Mouse (Mus musculus): ENCODE results near the gene Sema3f. TPM values are rescaled to one million over a fixed set of nuclear protein-coding genes. Genes with fewer than 3 reads are reported as not detected.

Sema3f gene
- polyA plus RNA-seq, 1 experiment from 2014 or later = 13.2 TPM

- Histone ChIP-seq H3K27ac (ENCODE audit: low read depth, low read length) (no peak overlapping the region), H3K4me1 (replicated peaks; ENCODE audit: control insufficient read depth, insufficient read depth, low read length) (peaks cover 2% of the 10 kb centered on the region; the same call in 1 of the 2 replicates), H3K9ac (ENCODE audit: low read length) (no peak overlapping the region), H3K4me3 (ENCODE audit: low read depth, low read length) (no peak overlapping the region), H3K36me3 (ENCODE audit: control insufficient read depth, insufficient read depth, low read length) (no peaks in the 10 kb centered on the region), H3K27me3 (ENCODE audit: control insufficient read depth, insufficient read depth, low read length) (no peaks in the 10 kb centered on the region), H3K9me3 (ENCODE audit: control insufficient read depth, low read length) (no peaks in the 10 kb centered on the region), H3K4me2 (ENCODE audit: low read depth, low read length, severe bottlenecking) (no peak overlapping the region)
- no peak for DNase-seq (ENCODE audit: low spot score)
- ATAC-seq (replicated peaks; ENCODE audit: low FRiP score) = no peak
- 86% methylated on average over 6 of the region's 6 CpGs for WGBS
These were observed 52.2 kb downstream of the Sema3f start for GRCm38 (mm10) chr9:107658096-107658495.

GRCm38 (mm10) chr9:107657144-107657543, 53.1 kb downstream of the Sema3f start:
- ATAC-seq (replicated peaks; ENCODE audit: low FRiP score) = no peak
- Histone ChIP-seq H3K36me3 (ENCODE audit: control insufficient read depth, insufficient read depth, low read length) (no peaks in the 10 kb centered on the region), H3K4me1 (replicated peaks; ENCODE audit: control insufficient read depth, insufficient read depth, low read length) (0 out of 2 replicates have a peak, but pooled peaks cover 2% of the 10 kb centered on the region), H3K4me3 (ENCODE audit: low read depth, low read length) (no peak overlapping the region), H3K9ac (ENCODE audit: low read length) (no peak overlapping the region), H3K4me2 (ENCODE audit: low read depth, low read length, severe bottlenecking) (no peak overlapping the region), H3K27me3 (ENCODE audit: control insufficient read depth, insufficient read depth, low read length) (no peaks in the 10 kb centered on the region), H3K9me3 (ENCODE audit: control insufficient read depth, low read length) (no peaks in the 10 kb centered on the region), H3K27ac (ENCODE audit: low read depth, low read length) (no peak overlapping the region)
- no peak for DNase-seq (ENCODE audit: low spot score)
- 88% methylated on average over 5 of the region's 5 CpGs for WGBS

- Histone ChIP-seq H3K36me3 (ENCODE audit: control insufficient read depth, insufficient read depth, low read length) (no peaks in the 10 kb centered on the region), H3K27ac (ENCODE audit: low read depth, low read length) (no peak overlapping the region), H3K4me1 (replicated peaks; ENCODE audit: control insufficient read depth, insufficient read depth, low read length) (peaks cover 3% of the 10 kb centered on the region; the same call in 1 of the 2 replicates), H3K9ac (ENCODE audit: low read length) (no peak overlapping the region), H3K4me2 (ENCODE audit: low read depth, low read length, severe bottlenecking) (no peak overlapping the region), H3K9me3 (ENCODE audit: control insufficient read depth, low read length) (no peaks in the 10 kb centered on the region), H3K4me3 (ENCODE audit: low read depth, low read length) (no peak overlapping the region), H3K27me3 (ENCODE audit: control insufficient read depth, insufficient read depth, low read length) (no peaks in the 10 kb centered on the region)
- DNase-seq (ENCODE audit: low spot score) (no peak), ATAC-seq (replicated peaks; ENCODE audit: low FRiP score) (no peak)
- 87% methylated on average over 4 of the region's 4 CpGs for WGBS
These were observed 55.7 kb downstream of the Sema3f start for GRCm38 (mm10) chr9:107654585-107654984.

- WGBS = 88% methylated on average over 2 of the region's 2 CpGs
- Histone ChIP-seq H3K4me3 (ENCODE audit: low read depth, low read length) (no peak overlapping the region), H3K9ac (ENCODE audit: low read length) (no peak overlapping the region), H3K4me2 (ENCODE audit: low read depth, low read length, severe bottlenecking) (no peak overlapping the region), H3K4me1 (replicated peaks; ENCODE audit: control insufficient read depth, insufficient read depth, low read length) (peaks cover 2% of the 10 kb centered on the region; the same call in 1 of the 2 replicates), H3K27me3 (ENCODE audit: control insufficient read depth, insufficient read depth, low read length) (no peaks in the 10 kb centered on the region), H3K27ac (ENCODE audit: low read depth, low read length) (no peak overlapping the region), H3K9me3 (ENCODE audit: control insufficient read depth, low read length) (no peaks in the 10 kb centered on the region), H3K36me3 (ENCODE audit: control insufficient read depth, insufficient read depth, low read length) (no peaks in the 10 kb centered on the region)
- ATAC-seq (replicated peaks; ENCODE audit: low FRiP score) = no peak
- DNase-seq (ENCODE audit: low spot score) = no peak
These were observed 56.8 kb downstream of the Sema3f start for GRCm38 (mm10) chr9:107653474-107653873.

GRCm38 (mm10) chr9:107650708-107651481, 59.4 kb downstream of the Sema3f start:
- Histone ChIP-seq H3K9ac (ENCODE audit: low read length) (no peak overlapping the region), H3K4me1 (replicated peaks; ENCODE audit: control insufficient read depth, insufficient read depth, low read length) (peaks cover 2% of the 10 kb centered on the region; the same call in 1 of the 2 replicates), H3K27me3 (ENCODE audit: control insufficient read depth, insufficient read depth, low read length) (no peaks in the 10 kb centered on the region), H3K27ac (ENCODE audit: low read depth, low read length) (no peak overlapping the region), H3K4me2 (ENCODE audit: low read depth, low read length, severe bottlenecking) (no peak overlapping the region), H3K9me3 (ENCODE audit: control insufficient read depth, low read length) (no peaks in the 10 kb centered on the region), H3K4me3 (ENCODE audit: low read depth, low read length) (no peak overlapping the region), H3K36me3 (ENCODE audit: control insufficient read depth, insufficient read depth, low read length) (no peaks in the 10 kb centered on the region)
- peak; percentile 63; the same call in 1 of the 2 replicates for ATAC-seq (replicated peaks; ENCODE audit: low FRiP score)
- WGBS = 43% methylated on average over 12 of the region's 12 CpGs
- DNase-seq (ENCODE audit: low spot score) = no peak

GRCm38 (mm10) chr9:107650225-107650624, 60.0 kb downstream of the Sema3f start:
- H3K36me3 ChIP-seq (ENCODE audit: control insufficient read depth, insufficient read depth, low read length) = no peaks in the 10 kb centered on the region
- WGBS = 80% methylated on average over 7 of the region's 7 CpGs
- no peak overlapping the region for H3K4me2 ChIP-seq (ENCODE audit: low read depth, low read length, severe bottlenecking)
- H3K4me3 ChIP-seq (ENCODE audit: low read depth, low read length) = no peak overlapping the region
- no peak for ATAC-seq (replicated peaks; ENCODE audit: low FRiP score)
- H3K27me3 ChIP-seq (ENCODE audit: control insufficient read depth, insufficient read depth, low read length) = no peaks in the 10 kb centered on the region
- H3K27ac ChIP-seq (ENCODE audit: low read depth, low read length) = no peak overlapping the region
- H3K9me3 ChIP-seq (ENCODE audit: control insufficient read depth, low read length) = no peaks in the 10 kb centered on the region
- no peak overlapping the region for H3K9ac ChIP-seq (ENCODE audit: low read length)
- peaks cover 2% of the 10 kb centered on the region; the same call in 1 of the 2 replicates for H3K4me1 ChIP-seq (replicated peaks; ENCODE audit: control insufficient read depth, insufficient read depth, low read length)
- DNase-seq (ENCODE audit: low spot score) = no peak

- Histone ChIP-seq H3K36me3 (ENCODE audit: control insufficient read depth, insufficient read depth, low read length) (no peaks in the 10 kb centered on the region), H3K4me2 (ENCODE audit: low read depth, low read length, severe bottlenecking) (no peak overlapping the region), H3K4me3 (ENCODE audit: low read depth, low read length) (no peak overlapping the region), H3K27me3 (ENCODE audit: control insufficient read depth, insufficient read depth, low read length) (no peaks in the 10 kb centered on the region), H3K4me1 (replicated peaks; ENCODE audit: control insufficient read depth, insufficient read depth, low read length) (peaks cover 5% of the 10 kb centered on the region; the same call in 1 of the 2 replicates), H3K27ac (ENCODE audit: low read depth, low read length) (no peak overlapping the region), H3K9me3 (ENCODE audit: control insufficient read depth, low read length) (no peaks in the 10 kb centered on the region), H3K9ac (ENCODE audit: low read length) (no peak overlapping the region)
- no peak for DNase-seq (ENCODE audit: low spot score)
- WGBS = 65% methylated on average over 3 of the region's 3 CpGs
- no peak for ATAC-seq (replicated peaks; ENCODE audit: low FRiP score)
These were observed 61.5 kb downstream of the Sema3f start for GRCm38 (mm10) chr9:107648767-107649166.

GRCm38 (mm10) chr9:107646975-107647374, 63.3 kb downstream of the Sema3f start:
- DNase-seq (ENCODE audit: low spot score) = no peak
- no peak overlapping the region for H3K9ac ChIP-seq (ENCODE audit: low read length)
- no peaks in the 10 kb centered on the region for H3K9me3 ChIP-seq (ENCODE audit: control insufficient read depth, low read length)
- no peak overlapping the region for H3K4me2 ChIP-seq (ENCODE audit: low read depth, low read length, severe bottlenecking)
- H3K27me3 ChIP-seq (ENCODE audit: control insufficient read depth, insufficient read depth, low read length) = no peaks in the 10 kb centered on the region
- WGBS = 85% methylated on average over 6 of the region's 6 CpGs
- no peak overlapping the region for H3K4me3 ChIP-seq (ENCODE audit: low read depth, low read length)
- no peak for ATAC-seq (replicated peaks; ENCODE audit: low FRiP score)
- no peak overlapping the region for H3K27ac ChIP-seq (ENCODE audit: low read depth, low read length)
- no peaks in the 10 kb centered on the region for H3K36me3 ChIP-seq (ENCODE audit: control insufficient read depth, insufficient read depth, low read length)
- peaks cover 6% of the 10 kb centered on the region; the same call in 1 of the 2 replicates for H3K4me1 ChIP-seq (replicated peaks; ENCODE audit: control insufficient read depth, insufficient read depth, low read length)

GRCm38 (mm10) chr9:107645577-107645976, 64.7 kb downstream of the Sema3f start:
- Histone ChIP-seq H3K4me1 (replicated peaks; ENCODE audit: control insufficient read depth, insufficient read depth, low read length) (peaks cover 16% of the 10 kb centered on the region), H3K4me3 (ENCODE audit: low read depth, low read length) (no peak overlapping the region), H3K27ac (ENCODE audit: low read depth, low read length) (no peak overlapping the region), H3K9ac (ENCODE audit: low read length) (no peak overlapping the region; the same call in 1 of the 2 replicates), H3K9me3 (ENCODE audit: control insufficient read depth, low read length) (no peaks in the 10 kb centered on the region), H3K4me2 (ENCODE audit: low read depth, low read length, severe bottlenecking) (no peak overlapping the region), H3K36me3 (ENCODE audit: control insufficient read depth, insufficient read depth, low read length) (no peaks in the 10 kb centered on the region), H3K27me3 (ENCODE audit: control insufficient read depth, insufficient read depth, low read length) (no peaks in the 10 kb centered on the region)
- WGBS = 10% methylated on average over 5 of the region's 5 CpGs
- ATAC-seq (replicated peaks; ENCODE audit: low FRiP score) = peak; percentile 42
- peak; percentile 93 for DNase-seq (ENCODE audit: low spot score)

Measured in forebrain, embryonic 11.5 days (tissue).